Comparison of ENCODE assay signal across 9 mouse cellular contexts in genomic region chr2:157341554-157342270, GRCm38 (mm10). TPM values are rescaled to one million over a fixed set of nuclear protein-coding genes. Genes with fewer than 3 reads are reported as not detected.
DNase-seq lines count a peak whose midpoint lies in the region; ATAC-seq and TF ChIP-seq lines count a peak whose summit lies in the region.
"Had no signal": no experiment of that assay in that cellular context is flagged by ENCODE, and none has a peak within 500 bp of the region (broad histone marks: within the 10 kb centered on the region; RNA-seq: fewer than 3 reads in every experiment).

No protein-coding gene starts in this region.

- H3K4me1 ChIP-seq in lung, adult 2 months (ENCODE audit: control insufficient read depth, insufficient read depth, low read length), result no peaks in the 10 kb centered on the region

- peak; percentile 95 for TF ChIP-seq CTCF in lung, adult 2 months (IDR thresholded peaks at IDR 0.05; ENCODE audit: insufficient read depth, low read length)

- peak; percentile 55 for DNase-seq in CD4-positive helper T cell, adult 2 months (ENCODE audit: low read depth, low spot score)
- peak; percentile 40 for DNase-seq in adrenal gland, adult 2 months
- DNase-seq in embryo, embryonic 11.5 days (ENCODE audit: low read depth, low spot score), result peak; percentile 73
- DNase-seq in kidney, postnatal 4 days, result peak; percentile 85 to 86
- peak; percentile 72 for DNase-seq in lung, adult 2 months
- DNase-seq in ovary, postnatal 10 days (ENCODE audit: low spot score), result peak; percentile 47
- peak; percentile 70 for DNase-seq in thymus, postnatal 14 days

- ATAC-seq in granulocyte monocyte progenitor cell, adult 5-6 weeks (replicated peaks; ENCODE audit: poor library complexity, severe bottlenecking), result peak; percentile 57; the same call in 1 of the 2 replicates

- no peak for TF ChIP-seq POLR2A in lung, adult 2 months (IDR thresholded peaks at IDR 0.05; ENCODE audit: borderline replicate concordance, extremely low read depth, low read depth, low read length)

- 54% methylated on average over 11 of the region's 11 CpGs for WGBS in lung, adult 2 months

- no peak overlapping the region for H3K4me3 ChIP-seq in lung, adult 2 months (replicated peaks; ENCODE audit: extremely low read depth, low read depth, low read length)
- H3K4me3 ChIP-seq: heart, embryonic 13.5 days had no signal

RNA-seq across cellular contexts. Expression of gene Ghrh, which starts 5.6 kb away (rescaled TPM):
- total RNA-seq in adrenal gland, adult 2 months (2021), result not detected
- not detected in 2 replicates for polyA plus RNA-seq in adrenal gland, adult 2 months (2012; rRNA removed)
- not detected in 2 replicates for total RNA-seq in granulocyte monocyte progenitor cell, adult 5-6 weeks (2014; fragmentation: Nextera tagmentation)
- total RNA-seq in granulocyte monocyte progenitor cell, adult 5-6 weeks (2017), result not detected in 2 replicates
- not detected in 2 replicates for polyA plus RNA-seq in lung, adult 2 months (2012; rRNA removed)
- polyA plus RNA-seq: heart, embryonic 13.5 days had no signal

RNA-seq across cellular contexts. Expression of gene Manbal, which starts 25.7 kb away (rescaled TPM):
- 10 to 100 TPM; 31.0 to 37.6 TPM for total RNA-seq in adrenal gland, adult 2 months (2021)
- polyA plus RNA-seq in adrenal gland, adult 2 months (2012; rRNA removed), result 85.8 and 87.4 TPM in 2 replicates
- total RNA-seq in granulocyte monocyte progenitor cell, adult 5-6 weeks (2014; fragmentation: Nextera tagmentation), result 21.7 and 29.6 TPM in 2 replicates
- 6.9 and 7.1 TPM in 2 replicates for total RNA-seq in granulocyte monocyte progenitor cell, adult 5-6 weeks (2017)
- 85.5 and 108 TPM in 2 replicates for polyA plus RNA-seq in lung, adult 2 months (2012; rRNA removed)
